Mouse (Mus musculus) right cerebral cortex, postnatal 25 days (tissue): ENCODE measurements around the gene Exoc3l2.
A peak's percentile ranks its signal among the peaks of the same experiment; 100 is the strongest.

Experiments
- DNase-seq: peaks from one replicate; pipeline ENCODE4 v3.0.0; 2022

Exoc3l2 gene

DNA sequence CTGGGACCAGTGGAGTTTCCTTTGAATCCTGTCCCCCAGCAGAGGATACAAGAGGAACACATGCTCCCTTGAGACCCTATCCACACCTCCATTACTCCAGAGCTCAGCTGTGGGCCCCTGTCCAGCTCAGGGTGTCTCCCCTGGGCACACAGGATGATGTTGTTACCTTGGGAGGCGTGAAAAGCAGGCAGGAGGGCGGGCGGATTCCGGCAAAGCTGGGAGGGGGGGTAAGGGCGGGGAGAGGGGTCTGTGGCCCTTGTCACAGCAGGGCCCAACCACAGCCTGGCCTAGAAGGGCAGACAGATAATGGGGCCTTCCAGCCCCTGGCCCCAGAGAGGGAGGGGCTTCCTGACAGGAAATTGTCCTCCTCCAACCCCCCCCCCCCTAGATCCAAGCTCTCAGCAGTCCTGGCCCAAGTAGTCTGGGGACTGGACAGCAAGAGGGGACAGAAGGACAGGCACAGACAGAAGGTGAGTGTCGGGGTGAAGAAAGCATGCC, at the start of gene Exoc3l2:
TSS of gene Exoc3l2 (plus strand) at position 448 of the 498 bp plus-strand sequence.
- no peak for DNase-seq

DNA sequence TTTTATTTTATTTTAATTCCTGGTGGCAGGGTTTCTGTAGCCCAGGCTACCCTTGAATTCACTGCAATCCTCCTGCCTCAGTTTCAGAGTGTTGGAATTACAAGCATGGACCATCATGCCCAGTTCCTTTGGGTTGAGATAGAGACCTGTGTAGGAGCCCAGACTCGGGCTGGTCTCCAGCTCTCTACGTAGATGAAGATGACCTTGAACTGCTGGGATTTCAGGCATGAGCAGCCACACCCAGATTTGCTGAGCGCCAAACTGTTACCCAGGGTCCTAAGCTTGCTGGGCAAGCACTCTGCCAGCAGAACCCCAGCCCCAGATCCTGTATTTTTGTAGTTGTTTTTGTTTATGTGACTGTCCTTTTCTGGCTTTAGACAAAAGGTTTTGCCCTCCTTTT, 49.6 kb upstream of the Exoc3l2 start:
- DNase-seq: no peak

DNA sequence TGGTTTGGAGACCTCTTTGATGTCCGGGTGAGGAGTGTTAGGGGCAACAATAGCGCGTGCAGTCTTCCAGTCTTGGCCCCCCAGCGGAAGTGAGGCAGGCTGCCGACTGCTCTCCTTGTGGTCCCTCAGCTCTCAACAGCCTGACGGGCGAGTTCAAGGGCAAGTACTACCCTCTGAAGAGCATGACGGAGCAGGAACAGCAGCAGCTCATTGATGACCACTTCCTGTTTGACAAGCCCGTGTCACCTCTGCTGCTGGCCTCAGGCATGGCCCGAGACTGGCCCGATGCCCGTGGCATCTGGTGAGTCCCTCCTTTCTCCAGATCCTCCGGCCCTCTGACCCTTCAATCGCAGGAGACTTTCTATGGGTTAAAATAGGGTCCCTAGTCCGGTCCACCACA, 46.5 kb upstream of the Exoc3l2 start:
- no peak for DNase-seq

DNA sequence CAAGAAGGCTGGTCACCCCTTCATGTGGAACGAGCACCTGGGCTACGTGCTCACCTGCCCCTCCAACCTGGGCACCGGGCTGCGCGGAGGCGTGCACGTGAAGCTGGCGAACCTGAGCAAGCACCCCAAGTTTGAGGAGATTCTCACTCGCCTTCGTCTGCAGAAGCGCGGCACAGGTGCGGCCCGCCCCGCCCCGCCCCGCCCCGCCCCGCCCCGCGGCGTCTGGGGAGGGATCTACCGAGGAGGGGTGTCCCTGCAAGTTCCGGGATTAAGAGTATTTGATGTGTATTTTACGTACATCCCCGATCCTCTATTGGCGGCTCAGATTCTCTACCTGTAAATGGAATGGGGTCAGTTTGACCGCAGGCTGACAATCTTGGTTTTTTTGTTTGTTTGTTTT, 43.0 kb upstream of the Exoc3l2 start:
- no peak for DNase-seq

- peak; percentile 88 for DNase-seq
Observed at GRCm38 (mm10) chr7:19420821-19421636, 42.1 kb upstream of the Exoc3l2 start.

GRCm38 (mm10) chr7:19423083-19423482, 40.0 kb upstream of the Exoc3l2 start:
- DNase-seq: no peak

DNA sequence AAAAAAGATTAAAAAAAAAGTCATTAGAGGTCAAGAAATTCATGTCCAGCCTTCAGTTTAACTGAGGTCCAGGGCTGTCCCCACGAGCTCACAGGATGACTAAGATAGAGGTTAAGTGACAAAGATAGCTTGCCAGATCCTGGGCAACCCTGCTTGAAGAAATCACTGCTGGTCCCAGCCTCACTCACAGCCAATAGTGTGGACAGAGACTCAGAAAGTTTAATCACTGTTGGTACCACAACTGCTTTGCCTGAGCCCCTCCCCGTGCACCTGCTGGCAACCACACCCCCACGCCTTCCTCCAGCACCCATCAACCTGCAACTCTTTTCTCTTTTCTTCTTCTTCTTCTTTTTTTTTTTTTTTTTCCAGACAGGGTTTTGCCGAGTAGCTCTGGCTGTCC, 39.1 kb upstream of the Exoc3l2 start:
- no peak for DNase-seq

GRCm38 (mm10) chr7:19426349-19426748, 36.8 kb upstream of the Exoc3l2 start:
- peak; percentile 48 for DNase-seq

- DNase-seq: no peak
Observed at GRCm38 (mm10) chr7:19426888-19427287, 36.2 kb upstream of the Exoc3l2 start.

- no peak for DNase-seq
Observed at GRCm38 (mm10) chr7:19427999-19428650, 35.0 kb upstream of the Exoc3l2 start.

DNA sequence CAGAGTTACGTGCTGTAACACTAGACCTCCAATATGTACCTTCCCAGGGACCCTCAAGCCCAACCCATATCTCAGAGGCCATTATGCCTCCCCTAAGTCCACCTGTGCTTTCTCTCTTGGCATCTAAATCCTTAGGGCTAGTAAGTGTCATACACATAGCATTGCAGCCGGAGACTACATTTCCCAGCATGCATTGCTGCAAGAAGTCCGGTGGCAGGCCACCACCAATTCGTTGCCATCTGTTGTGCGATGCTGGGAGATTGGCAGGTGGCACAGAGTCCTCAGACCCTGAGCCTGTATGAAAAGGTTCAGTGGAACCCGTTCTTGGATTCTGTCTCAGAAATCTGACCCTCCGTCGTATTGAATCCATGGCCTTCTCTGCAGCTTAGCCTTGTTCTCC, 33.4 kb upstream of the Exoc3l2 start:
- DNase-seq: no peak

DNA sequence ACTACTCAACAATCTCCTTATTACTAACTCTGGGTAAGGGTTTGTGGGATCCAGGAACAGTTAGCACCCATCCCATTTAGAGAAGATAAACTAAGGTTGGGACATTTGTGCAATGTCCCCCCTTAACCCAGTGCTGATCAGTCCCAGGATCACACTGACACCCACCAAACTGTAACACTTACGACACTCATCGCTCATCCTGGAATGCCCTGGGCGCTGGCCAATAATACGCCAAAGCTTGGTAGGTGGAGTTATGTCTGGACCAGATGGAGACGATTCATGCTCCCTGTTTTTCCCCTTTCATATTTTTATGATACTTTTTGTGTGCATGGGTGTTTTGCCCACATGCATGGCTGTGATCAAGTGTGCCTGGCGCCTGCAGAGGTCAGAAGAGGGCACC, 32.7 kb upstream of the Exoc3l2 start:
- no peak for DNase-seq

DNA sequence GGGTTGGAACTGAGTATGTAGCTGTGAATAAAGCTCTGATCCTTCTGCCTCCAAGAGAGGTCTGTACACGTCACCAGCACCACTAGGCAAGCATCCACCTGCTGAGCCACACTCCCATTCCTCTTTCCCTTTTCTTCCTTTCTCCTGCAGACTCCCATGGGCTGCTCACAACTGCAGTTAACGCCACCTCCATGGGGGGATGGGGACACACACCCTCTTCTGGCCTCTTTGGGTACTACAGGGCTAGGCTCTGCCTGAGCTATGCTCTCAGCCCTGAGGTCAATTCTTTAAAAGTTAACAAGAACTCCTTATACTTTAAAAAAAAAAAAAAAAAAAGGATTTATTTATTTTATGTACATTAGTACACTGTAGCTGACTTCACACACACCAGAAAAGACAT, 30.7 kb upstream of the Exoc3l2 start:
- no peak for DNase-seq

DNA sequence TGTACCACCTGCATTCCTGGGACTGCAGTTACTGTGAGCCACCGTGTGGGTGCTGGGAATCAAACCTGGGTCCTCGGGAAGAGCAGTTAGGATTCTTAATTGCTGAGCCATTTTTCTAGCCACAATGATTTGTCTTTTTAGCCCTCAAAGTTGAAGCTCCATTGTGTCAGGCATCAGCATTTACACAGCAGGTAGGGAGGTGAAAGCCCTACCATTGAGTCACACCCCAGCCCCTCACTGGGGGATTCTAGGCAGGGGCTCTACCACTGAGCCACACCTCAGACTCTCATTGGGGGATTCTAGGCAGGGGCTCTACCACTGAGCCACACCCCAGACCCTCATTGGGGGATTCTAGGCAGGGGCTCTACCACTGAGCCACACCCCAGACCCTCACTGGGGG, 26.9 kb upstream of the Exoc3l2 start:
- DNase-seq: no peak

- DNase-seq: no peak
Observed at GRCm38 (mm10) chr7:19437048-19437447, 26.1 kb upstream of the Exoc3l2 start.

GRCm38 (mm10) chr7:19441448-19442091, 21.6 kb upstream of the Exoc3l2 start:
- no peak for DNase-seq

GRCm38 (mm10) chr7:19443344-19443743, 19.8 kb upstream of the Exoc3l2 start:
- DNase-seq: peak; percentile 79

DNA sequence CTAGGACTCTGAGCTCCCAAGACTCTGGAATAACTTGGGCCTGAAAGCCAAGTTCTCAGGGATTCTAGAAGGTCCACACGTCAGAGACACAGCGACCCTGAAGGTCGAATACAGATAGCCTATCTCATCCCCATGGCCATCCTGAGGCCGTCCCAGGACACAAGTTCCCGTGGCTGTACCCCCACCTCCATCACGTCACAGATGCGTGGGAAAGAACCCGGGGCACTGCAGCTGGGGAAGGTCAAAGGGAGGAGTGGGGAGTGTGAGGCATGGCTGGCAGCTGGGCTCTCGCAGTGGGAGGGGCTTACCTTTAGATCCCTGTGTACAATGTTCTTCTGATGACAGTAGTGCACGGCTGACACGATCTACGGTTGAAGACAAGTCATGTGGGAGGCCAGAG, 18.3 kb upstream of the Exoc3l2 start:
- no peak for DNase-seq

- DNase-seq: no peak
Observed at GRCm38 (mm10) chr7:19447689-19448088, 15.4 kb upstream of the Exoc3l2 start.

DNA sequence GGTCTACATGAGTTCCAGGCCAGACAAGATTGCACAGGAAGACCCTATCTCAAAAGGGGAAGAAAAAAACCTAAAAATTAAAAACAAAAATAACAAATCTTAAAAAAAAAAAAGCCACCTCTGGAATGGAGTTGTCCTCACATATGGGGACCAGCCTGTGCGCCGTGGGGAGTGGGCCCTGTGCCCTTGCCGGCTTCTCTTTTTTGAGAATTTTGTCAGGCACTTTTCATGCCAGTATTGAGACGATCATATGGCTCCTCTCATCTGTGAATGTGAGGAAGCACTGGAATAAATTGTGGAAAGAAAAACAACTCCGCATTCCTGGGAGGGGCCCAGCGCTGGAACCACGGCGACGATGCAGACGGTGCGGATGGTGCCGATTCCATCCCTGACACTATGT, 14.0 kb upstream of the Exoc3l2 start:
- no peak for DNase-seq

DNA sequence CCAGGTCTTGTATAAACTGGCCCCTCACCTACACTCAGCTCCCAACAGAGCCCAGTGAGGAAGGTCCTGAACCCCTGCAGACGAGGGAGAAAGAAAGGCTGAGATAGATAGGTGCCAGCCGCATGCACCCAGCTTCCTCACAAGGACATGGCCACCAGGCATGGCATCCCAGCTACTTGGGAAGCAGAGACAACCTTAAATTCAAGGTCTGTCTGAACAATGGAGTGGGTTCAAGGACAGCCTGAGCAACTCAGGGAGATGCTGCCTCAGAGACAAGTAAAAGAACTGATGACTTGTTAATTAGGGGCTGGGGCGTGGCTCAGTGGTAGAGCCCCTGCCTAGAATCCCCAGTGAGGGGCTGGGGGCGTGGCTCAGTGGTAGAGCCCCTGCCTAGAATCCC, 7.9 kb upstream of the Exoc3l2 start:
- no peak for DNase-seq

GRCm38 (mm10) chr7:19455819-19456495, 7.2 kb upstream of the Exoc3l2 start:
- no peak for DNase-seq

- no peak for DNase-seq
Observed at GRCm38 (mm10) chr7:19456628-19457027, 6.5 kb upstream of the Exoc3l2 start.
